Mouse (Mus musculus) thymus, adult 2 months (tissue): ENCODE data around the gene Faap100.

ENCODE experiments used
- CTCF ChIP-seq: fragments of 200-500 bp; IDR thresholded peaks from 2 replicates; pipeline ENCODE4 v1.5.1; 2012; ENCODE audit warnings: mild to moderate bottlenecking, control low read depth, low read length, moderate library complexity, borderline replicate concordance; ENCODE audit not compliant: control insufficient read depth, poor library complexity, insufficient read depth; ENCODE audit errors: extremely low read depth
- POLR2A ChIP-seq: fragments of 200-500 bp; IDR thresholded peaks from 2 replicates; pipeline ENCODE4 v1.6.1; 2012; ENCODE audit warnings: mild to moderate bottlenecking, low read length, control low read depth, moderate library complexity; ENCODE audit not compliant: control insufficient read depth, poor library complexity, insufficient read depth; ENCODE audit errors: extremely low read depth

- TF ChIP-seq CTCF (no peak), POLR2A (no peak)
Measured at GRCm38 (mm10) chr11:120418592-120418991, 40.0 kb upstream of the Faap100 start.
